ENCODE assay signal across 17 mouse cellular contexts in the genomic region with DNA sequence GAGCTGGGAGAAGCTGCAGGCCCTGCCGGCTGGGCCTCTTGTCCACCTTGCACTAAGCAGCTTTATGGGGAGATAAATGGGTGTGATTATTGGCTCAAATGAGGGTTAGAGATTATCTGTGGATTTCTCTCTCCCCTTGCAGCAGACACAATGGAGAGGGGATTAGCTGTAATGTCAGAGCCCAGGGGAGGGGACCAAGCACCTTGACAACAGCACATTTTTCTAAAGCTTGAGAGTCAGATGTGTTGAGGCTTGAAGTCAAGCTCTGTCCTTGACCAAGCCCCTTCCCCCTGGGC.
"Had no signal": no experiment of that assay in that cellular context is flagged by ENCODE, and none has a peak within 500 bp of the region (broad histone marks: within the 10 kb centered on the region; RNA-seq: fewer than 3 reads in every experiment).

No protein-coding gene starts in this region.

- H3K9me3 ChIP-seq: liver, embryonic 13.5 days; liver, embryonic 15.5 days; lung, embryonic 15.5 days; neural tube, embryonic 13.5 days; stomach, embryonic 15.5 days had no signal

- H3K4me2 ChIP-seq: liver, embryonic 11.5 days; liver, embryonic 13.5 days; liver, embryonic 15.5 days; lung, embryonic 15.5 days; midbrain, embryonic 11.5 days; neural tube, embryonic 13.5 days; stomach, embryonic 15.5 days had no signal

- H3K4me3 ChIP-seq: liver, embryonic 13.5 days; liver, embryonic 15.5 days; lung, embryonic 15.5 days; myocyte; neural tube, embryonic 13.5 days; stomach, embryonic 15.5 days had no signal

- H3K9ac ChIP-seq: liver, embryonic 13.5 days; liver, embryonic 15.5 days; liver, postnatal 0 days; lung, embryonic 15.5 days; neural tube, embryonic 13.5 days; stomach, embryonic 15.5 days had no signal

- H3K27ac ChIP-seq: liver, embryonic 13.5 days; liver, embryonic 15.5 days; lung, embryonic 15.5 days; neural tube, embryonic 13.5 days; stomach, embryonic 15.5 days had no signal

- H3K27me3 ChIP-seq: lung, embryonic 15.5 days; neural tube, embryonic 13.5 days; stomach, embryonic 15.5 days had no signal

- H3K4me1 ChIP-seq: liver, embryonic 13.5 days; liver, embryonic 15.5 days; stomach, embryonic 15.5 days had no signal

- DNase-seq: liver; liver, embryonic 13.5 days; liver, postnatal 0 days; lung, adult 2 months; lung, postnatal 4 days; right cerebral cortex, postnatal 14 days; thymus, adult 18-20 months; thymus, postnatal 14 days; thymus, postnatal 36 days had no signal

- H3K36me3 ChIP-seq: liver, embryonic 13.5 days; liver, embryonic 15.5 days; lung, embryonic 15.5 days; neural tube, embryonic 13.5 days; stomach, embryonic 15.5 days had no signal

- ATAC-seq: liver, postnatal 0 days; lung, postnatal 0 days had no signal
